Mouse (Mus musculus) midbrain, embryonic 11.5 days (tissue): ENCODE data around the gene Aldh3b1. TPM values are rescaled to one million over a fixed set of nuclear protein-coding genes. Genes with fewer than 3 reads are reported as not detected.

Source experiments
- ATAC-seq: fragments of 200-750 bp; cut with Nextera tagmentation; 2 replicates; pipeline ENCODE4 v1.8.0; 2017; ENCODE audit warnings: moderate TSS enrichment, moderate library complexity; ENCODE audit not compliant: low FRiP score
- DNase-seq: peaks from one replicate; pipeline ENCODE4 v3.0.0; 2015; ENCODE audit warnings: low spot score; ENCODE audit errors: missing footprints
- H3K27ac ChIP-seq: fragments of 300-500 bp; sonication (generic); 2 replicates; pipeline ENCODE4 v1.5.1; 2014; ENCODE audit warnings: low read depth, low read length
- H3K27me3 ChIP-seq: fragments of 300-500 bp; sonication (generic); 2 replicates; pipeline ENCODE4 v1.6.1; 2014; ENCODE audit warnings: mild to moderate bottlenecking, low read length, moderate library complexity, mixed read lengths; ENCODE audit not compliant: control insufficient read depth, insufficient read depth
- H3K36me3 ChIP-seq: fragments of 300-500 bp; sonication (generic); 2 replicates; pipeline ENCODE4 v1.6.1; 2014; ENCODE audit warnings: mild to moderate bottlenecking, low read length, moderate library complexity, mixed read lengths; ENCODE audit not compliant: control insufficient read depth, insufficient read depth
- H3K4me1 ChIP-seq: fragments of 300-500 bp; sonication (generic); 2 replicates; pipeline ENCODE4 v1.6.1; 2014; ENCODE audit warnings: low read length; ENCODE audit not compliant: control insufficient read depth, insufficient read depth
- H3K4me2 ChIP-seq: fragments of 300-500 bp; sonication (generic); 2 replicates; pipeline ENCODE4 v1.6.1; 2014; ENCODE audit warnings: mild to moderate bottlenecking, moderate library complexity
- H3K4me3 ChIP-seq: fragments of 300-500 bp; sonication (generic); 2 replicates; pipeline ENCODE4 v1.5.1; 2014; ENCODE audit warnings: low read depth, low read length
- H3K9ac ChIP-seq: fragments of 300-500 bp; sonication (generic); 2 replicates; pipeline ENCODE4 v1.6.1; 2014; ENCODE audit warnings: low read length
- H3K9me3 ChIP-seq: fragments of 300-500 bp; sonication (generic); 2 replicates; pipeline ENCODE4 v1.6.1; 2016; ENCODE audit warnings: low read length; ENCODE audit not compliant: control insufficient read depth
- WGBS: fragments of 180-500 bp; shearing (Covaris S2); extraction: QIAGEN DNeasy Blood & Tissue Kit; methylation state at CpG from one replicate; pipeline ENCODE4 v1.1.7; 2014; 5-methylcytosine and 5-hydroxymethylcytosine counted together
- polyA plus RNA-seq: library from polyadenylated mRNA; unstranded; fragments of >200 nt; fragmentation: Nextera tagmentation; extraction: Ambion mirVana; gene quantifications from 2 replicates; pipeline ENCODE4 v1.2.1, GENCODE M21; 2014

Gene Aldh3b1
- polyA plus RNA-seq, 1 experiment from 2014 or later: 0.67 TPM

- Histone ChIP-seq H3K27me3 (no peaks in the 10 kb centered on the region), H3K4me2 (no peak overlapping the region), H3K36me3 (peaks cover 4% of the 10 kb centered on the region; the same call in 1 of the 2 replicates), H3K4me1 (peaks cover 11% of the 10 kb centered on the region), H3K4me3 (no peak overlapping the region), H3K27ac (no peak overlapping the region), H3K9me3 (no peaks in the 10 kb centered on the region), H3K9ac (no peak overlapping the region)
- DNase-seq: no peak
- 90% methylated on average over 7 of the region's 7 CpGs for WGBS
- ATAC-seq: no peak
Observed at GRCm38 (mm10) chr19:3898952-3899351, 30.7 kb downstream of the Aldh3b1 start.

- H3K4me2 ChIP-seq: no peak overlapping the region
- 90% methylated on average over 5 of the region's 5 CpGs for WGBS
- no peak for DNase-seq
- H3K4me3 ChIP-seq: no peak overlapping the region
- peaks cover 8% of the 10 kb centered on the region for H3K4me1 ChIP-seq
- H3K36me3 ChIP-seq: peaks cover 15% of the 10 kb centered on the region
- no peak for ATAC-seq
- H3K27ac ChIP-seq: no peak overlapping the region
- no peaks in the 10 kb centered on the region for H3K27me3 ChIP-seq
- no peak overlapping the region for H3K9ac ChIP-seq
- no peaks in the 10 kb centered on the region for H3K9me3 ChIP-seq
Observed at GRCm38 (mm10) chr19:3897557-3897956, 32.1 kb downstream of the Aldh3b1 start.

- Histone ChIP-seq H3K27me3 (no peaks in the 10 kb centered on the region), H3K4me2 (no peak overlapping the region), H3K27ac (no peak overlapping the region; the same call in 1 of the 2 replicates), H3K9ac (no peak overlapping the region), H3K36me3 (peaks cover 20% of the 10 kb centered on the region), H3K9me3 (no peaks in the 10 kb centered on the region), H3K4me1 (peaks cover 8% of the 10 kb centered on the region), H3K4me3 (no peak overlapping the region)
- no peak for DNase-seq
- 94% methylated on average over 10 of the region's 10 CpGs for WGBS
- 0 out of 2 replicates have a peak, but pooled peaks have one; percentile 14 for ATAC-seq
Observed at GRCm38 (mm10) chr19:3896208-3896607, 33.4 kb downstream of the Aldh3b1 start.

GRCm38 (mm10) chr19:3895171-3895631, 34.4 kb downstream of the Aldh3b1 start:
- Histone ChIP-seq H3K4me2 (no peak overlapping the region), H3K9me3 (no peaks in the 10 kb centered on the region), H3K27me3 (no peaks in the 10 kb centered on the region), H3K36me3 (peaks cover 23% of the 10 kb centered on the region), H3K27ac (peak overlapping the region; percentile 41), H3K4me1 (peaks cover 8% of the 10 kb centered on the region), H3K4me3 (no peak overlapping the region), H3K9ac (peak overlapping the region; percentile 20; the same call in 1 of the 2 replicates)
- 16% methylated on average over 3 of the region's 3 CpGs for WGBS
- DNase-seq: peak; percentile 89
- ATAC-seq: peak; percentile 82

- ATAC-seq (no peak), DNase-seq (no peak)
- H3K27ac ChIP-seq: no peak overlapping the region
- no peak overlapping the region for H3K9ac ChIP-seq
- H3K4me2 ChIP-seq: no peak overlapping the region
- H3K27me3 ChIP-seq: no peaks in the 10 kb centered on the region
- no peaks in the 10 kb centered on the region for H3K9me3 ChIP-seq
- WGBS: 72% methylated on average over 2 of the region's 2 CpGs
- H3K36me3 ChIP-seq: peaks cover 23% of the 10 kb centered on the region
- peaks cover 8% of the 10 kb centered on the region for H3K4me1 ChIP-seq
- H3K4me3 ChIP-seq: no peak overlapping the region
Observed at GRCm38 (mm10) chr19:3894294-3894693, 35.3 kb downstream of the Aldh3b1 start.

DNA sequence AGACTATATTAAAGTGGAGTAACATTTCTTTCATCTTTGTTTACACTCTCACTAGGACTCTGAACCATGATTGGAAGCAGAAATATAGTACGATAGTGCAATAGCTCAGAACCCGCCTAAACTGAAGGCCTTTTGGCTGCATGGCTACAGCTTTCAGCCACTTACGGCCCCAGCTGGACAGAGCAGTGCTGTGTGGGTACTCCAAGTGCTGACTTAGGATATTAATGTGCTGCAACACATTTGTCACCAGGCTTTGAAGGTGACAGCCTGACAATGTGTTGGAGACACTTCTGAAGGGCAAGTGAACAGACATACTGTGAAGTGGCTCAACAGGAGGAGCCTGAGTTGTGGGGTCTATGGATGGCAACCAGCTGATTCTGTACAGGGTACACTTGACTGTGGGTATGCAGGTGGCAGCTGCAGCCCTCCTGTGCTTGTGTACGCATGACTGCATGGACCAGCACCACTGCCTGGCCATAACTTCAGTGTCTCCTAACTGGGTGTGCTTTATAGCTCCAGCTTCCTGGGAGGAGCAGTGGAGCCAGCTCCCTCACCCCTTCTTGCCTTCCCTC, 36.0 kb downstream of the Aldh3b1 start:
- Histone ChIP-seq H3K4me3 (no peak overlapping the region), H3K4me1 (peaks cover 8% of the 10 kb centered on the region), H3K27ac (no peak overlapping the region), H3K36me3 (peaks cover 23% of the 10 kb centered on the region), H3K27me3 (no peaks in the 10 kb centered on the region), H3K9me3 (no peaks in the 10 kb centered on the region), H3K4me2 (no peak overlapping the region), H3K9ac (no peak overlapping the region)
- DNase-seq (no peak), ATAC-seq (no peak)
- 91% methylated on average over 4 of the region's 4 CpGs for WGBS

DNA sequence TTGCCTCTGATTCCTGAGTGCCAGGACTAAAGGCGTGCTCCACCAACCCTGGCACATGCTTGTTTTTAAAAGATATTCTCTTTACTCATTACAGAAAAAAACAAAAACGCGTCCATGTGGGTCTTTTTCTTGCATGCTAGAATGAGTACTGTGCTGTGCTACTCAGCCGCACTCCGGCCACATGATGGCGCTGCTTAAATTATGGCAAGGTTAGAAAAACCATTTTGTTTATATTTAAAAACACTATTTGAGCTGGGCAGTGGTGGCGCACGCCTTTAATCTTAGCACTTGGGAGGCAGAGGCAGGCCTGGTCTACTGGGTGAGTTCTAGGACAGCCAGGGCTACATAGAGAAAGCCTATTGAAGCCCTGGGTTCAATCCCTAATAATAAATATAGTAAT, 39.4 kb downstream of the Aldh3b1 start:
- Histone ChIP-seq H3K4me3 (no peak overlapping the region), H3K9ac (no peak overlapping the region), H3K27me3 (no peaks in the 10 kb centered on the region), H3K27ac (no peak overlapping the region), H3K4me1 (peaks cover 3% of the 10 kb centered on the region), H3K4me2 (no peak overlapping the region), H3K36me3 (peaks cover 23% of the 10 kb centered on the region), H3K9me3 (no peaks in the 10 kb centered on the region)
- 89% methylated on average over 8 of the region's 8 CpGs for WGBS
- ATAC-seq (no peak), DNase-seq (no peak)

- peaks cover 21% of the 10 kb centered on the region for H3K36me3 ChIP-seq
- no peak for DNase-seq
- no peaks in the 10 kb centered on the region for H3K9me3 ChIP-seq
- H3K9ac ChIP-seq: no peak overlapping the region
- no peak overlapping the region for H3K4me3 ChIP-seq
- 94% methylated on average over 5 of the region's 5 CpGs for whole genome bisulfite sequencing
- H3K4me1 ChIP-seq: no peaks in the 10 kb centered on the region
- no peak overlapping the region for H3K4me2 ChIP-seq
- H3K27ac ChIP-seq: no peak overlapping the region
- H3K27me3 ChIP-seq: no peaks in the 10 kb centered on the region
- ATAC-seq: no peak
Observed at GRCm38 (mm10) chr19:3889096-3889495, 40.5 kb downstream of the Aldh3b1 start.

DNA sequence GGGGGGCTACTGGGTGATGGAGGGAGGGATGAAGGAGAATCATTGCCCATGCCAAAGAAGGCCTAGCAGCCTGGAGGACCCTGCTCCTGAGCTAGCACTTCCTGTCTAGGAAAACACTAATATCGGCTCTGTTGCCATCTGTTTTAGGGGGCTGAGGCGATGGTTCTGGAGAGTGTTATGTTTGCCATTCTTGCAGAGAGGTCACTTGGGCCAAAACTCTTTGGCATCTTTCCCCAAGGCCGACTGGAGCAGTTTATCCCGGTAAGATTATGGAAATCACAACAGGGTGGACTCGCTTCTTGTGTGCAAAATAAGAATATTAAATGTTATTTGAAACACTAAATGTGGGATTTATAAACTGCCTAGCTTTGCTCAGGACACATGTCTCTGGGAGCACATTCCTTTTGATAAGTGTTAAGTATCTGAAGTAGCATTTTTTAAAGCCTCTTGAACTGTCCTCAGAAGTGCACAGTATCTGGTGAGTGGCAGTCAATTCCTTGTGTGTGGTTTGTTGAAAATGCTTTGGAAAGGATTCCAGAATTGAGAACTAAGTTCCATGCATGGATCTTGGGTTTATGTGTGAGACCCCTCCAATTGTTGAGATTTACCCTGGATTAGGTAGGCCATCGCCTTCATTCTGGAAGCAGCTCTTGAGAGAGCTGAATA, 45.1 kb downstream of the Aldh3b1 start:
- Histone ChIP-seq H3K4me1 (no peaks in the 10 kb centered on the region), H3K27me3 (no peaks in the 10 kb centered on the region), H3K27ac (no peak overlapping the region), H3K9ac (no peak overlapping the region), H3K9me3 (no peaks in the 10 kb centered on the region), H3K4me2 (no peak overlapping the region), H3K36me3 (no peaks in the 10 kb centered on the region; the same call in 1 of the 2 replicates), H3K4me3 (no peak overlapping the region)
- ATAC-seq (no peak), DNase-seq (no peak)
- WGBS: 91% methylated on average over 6 of the region's 6 CpGs
